Mouse (Mus musculus): ENCODE measurements around the gene Naa25.
A peak's percentile ranks its signal among the peaks of the same experiment; 100 is the strongest.
"Not testable (repeated sequence)": the region's sequence is repeated elsewhere in the genome, so short reads cannot be mapped to it uniquely, and the experiment has no call there.

The Naa25 gene

GRCm38 (mm10) chr5:121397187-121398145 is at the start of gene Naa25:
Gene Naa25, plus strand, starts transcription at chr5:121397936.
- peak; percentile 93 for DNase-seq (ENCODE audit: extremely low spot score, low read depth, low spot score)

DNA sequence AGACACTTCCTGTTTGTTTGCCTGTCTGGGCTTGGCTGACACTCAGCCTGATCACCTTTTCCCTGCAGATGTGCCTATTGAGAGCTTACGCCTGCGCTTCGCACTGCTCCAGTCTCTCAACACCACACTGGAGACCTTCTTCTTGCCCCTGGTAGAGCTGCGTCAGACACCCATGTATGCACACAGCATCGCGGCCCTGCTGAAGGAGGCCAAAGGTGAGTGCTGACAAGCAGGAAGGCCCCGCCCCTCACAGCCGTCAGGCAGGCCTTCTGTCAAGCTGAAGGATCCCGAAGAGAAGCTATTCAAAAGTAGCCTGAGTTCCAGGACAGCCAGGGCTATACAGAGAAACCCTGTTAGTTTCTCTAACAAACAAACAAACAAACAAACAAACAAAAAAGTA is 38.5 kb upstream of the Naa25 start:
- no peak for DNase-seq (ENCODE audit: extremely low spot score, low read depth, low spot score)

DNA sequence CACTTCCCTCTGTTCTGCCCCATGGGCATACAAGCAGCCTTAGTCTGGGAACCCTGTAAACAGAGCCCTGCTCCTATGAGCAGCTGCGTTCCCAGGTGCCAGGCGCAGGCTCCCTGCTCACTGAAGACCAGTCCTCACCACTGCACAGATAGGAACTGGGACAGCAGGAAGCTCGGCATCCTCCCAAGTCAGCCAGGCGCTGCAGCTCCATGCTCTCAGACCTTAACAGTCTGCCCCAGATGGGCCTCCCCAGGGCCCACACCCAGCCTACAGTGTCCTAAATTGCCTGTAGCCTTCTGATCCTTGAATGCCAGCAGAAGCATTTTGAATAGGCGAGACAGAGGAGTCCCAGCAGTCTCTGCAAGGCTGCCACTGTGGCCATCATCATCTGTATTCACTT is 36.0 kb upstream of the Naa25 start:
- no peak for DNase-seq (ENCODE audit: extremely low spot score, low read depth, low spot score)

- no peak for DNase-seq (ENCODE audit: extremely low spot score, low read depth, low spot score)
Measured at GRCm38 (mm10) chr5:121363441-121363840, 34.3 kb upstream of the Naa25 start.

GRCm38 (mm10) chr5:121366449-121367225 is 31.1 kb upstream of the Naa25 start:
- no peak for DNase-seq (ENCODE audit: extremely low spot score, low read depth, low spot score)

DNA sequence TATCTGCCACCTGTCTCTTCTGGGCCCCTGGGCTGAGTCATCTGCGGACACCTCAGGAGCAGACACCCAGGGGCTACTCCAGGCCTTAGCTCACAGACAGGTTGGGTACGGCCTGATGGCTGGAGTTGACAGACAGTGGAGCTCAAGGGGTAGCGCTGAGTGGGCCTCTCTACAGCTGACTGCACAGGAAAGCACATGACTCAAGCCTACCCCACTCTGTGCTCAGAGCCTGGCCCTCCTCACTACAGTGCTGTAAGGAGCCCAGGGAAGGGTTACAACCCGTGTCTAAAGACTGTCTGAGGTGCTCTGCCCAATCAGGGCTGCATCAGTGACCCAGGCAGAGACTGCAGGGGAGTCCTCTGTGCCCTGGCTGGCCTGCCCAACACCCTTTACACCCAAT is 30.5 kb upstream of the Naa25 start:
- no peak for DNase-seq (ENCODE audit: extremely low spot score, low read depth, low spot score)

- DNase-seq (ENCODE audit: extremely low spot score, low read depth, low spot score): no peak
Measured at GRCm38 (mm10) chr5:121371712-121372111, 26.0 kb upstream of the Naa25 start.

GRCm38 (mm10) chr5:121374790-121375189 is 22.9 kb upstream of the Naa25 start:
- DNase-seq (ENCODE audit: extremely low spot score, low read depth, low spot score): no peak

DNA sequence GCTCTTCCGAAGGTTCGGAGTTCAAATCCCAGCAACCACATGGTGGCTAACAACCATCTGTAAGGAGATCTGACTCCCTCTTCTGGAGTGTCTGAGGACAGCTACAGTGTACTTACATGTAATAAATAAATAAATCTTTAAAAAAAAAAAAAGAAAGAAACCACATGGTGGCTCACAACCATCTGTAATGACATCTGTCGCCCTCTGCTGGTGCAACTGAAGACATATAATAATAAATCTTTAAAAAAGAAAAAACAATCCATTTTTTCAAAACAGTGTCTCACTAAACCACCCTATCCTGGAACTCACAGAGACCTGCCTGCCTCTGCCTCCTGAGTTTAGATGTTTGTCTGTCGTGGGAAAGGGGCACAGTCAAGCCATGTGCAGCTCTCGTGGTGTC is 20.8 kb upstream of the Naa25 start:
- not testable (repeated sequence) for DNase-seq (ENCODE audit: extremely low spot score, low read depth, low spot score)

DNA sequence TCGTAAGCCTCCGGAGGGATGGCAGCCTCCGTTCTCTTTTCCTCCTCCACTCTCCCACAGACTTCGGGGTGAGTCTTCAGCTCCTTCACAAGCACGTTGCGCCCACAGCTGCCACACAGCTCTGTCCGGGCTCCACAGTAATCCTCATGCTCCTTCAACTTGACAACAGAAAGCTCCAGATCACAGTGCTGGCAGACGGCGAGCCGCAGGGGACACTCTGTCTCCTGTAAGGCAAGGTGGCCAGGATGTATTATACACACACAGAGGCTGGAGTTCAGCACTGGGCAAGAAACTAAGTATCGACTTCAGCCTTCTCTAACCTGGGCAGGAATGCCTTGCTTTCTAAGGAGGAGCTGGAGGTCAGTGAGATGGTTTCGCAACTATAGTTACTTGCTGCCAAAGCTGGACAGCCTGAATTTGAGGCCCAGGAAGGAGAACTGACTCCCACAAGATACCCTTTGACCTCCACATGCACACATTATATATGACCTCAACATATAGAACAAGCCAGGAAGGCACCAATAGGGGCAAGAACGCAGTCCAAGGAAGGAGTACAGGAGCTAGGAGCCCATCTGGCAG is 19.0 kb upstream of the Naa25 start:
- DNase-seq (ENCODE audit: extremely low spot score, low read depth, low spot score): no peak

DNA sequence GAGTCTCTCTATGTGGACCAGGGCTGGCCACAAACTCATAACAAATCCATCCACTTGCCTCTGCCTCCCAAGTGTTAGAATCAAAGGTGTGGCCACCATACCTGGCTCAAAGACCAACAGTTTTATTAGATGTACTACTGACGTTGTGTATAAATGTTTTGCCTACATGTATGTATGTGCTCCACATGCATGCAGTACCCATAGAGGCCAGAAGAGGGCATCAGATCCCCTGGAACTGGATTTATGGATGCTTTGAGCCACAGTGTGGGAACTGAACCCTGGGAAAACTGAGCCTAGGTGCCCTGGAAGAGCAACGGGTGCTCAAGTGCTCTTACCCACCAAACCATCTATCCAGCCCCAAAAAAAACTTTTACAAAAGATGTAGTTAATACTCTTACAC is 17.0 kb upstream of the Naa25 start:
- no peak for DNase-seq (ENCODE audit: extremely low spot score, low read depth, low spot score)

DNA sequence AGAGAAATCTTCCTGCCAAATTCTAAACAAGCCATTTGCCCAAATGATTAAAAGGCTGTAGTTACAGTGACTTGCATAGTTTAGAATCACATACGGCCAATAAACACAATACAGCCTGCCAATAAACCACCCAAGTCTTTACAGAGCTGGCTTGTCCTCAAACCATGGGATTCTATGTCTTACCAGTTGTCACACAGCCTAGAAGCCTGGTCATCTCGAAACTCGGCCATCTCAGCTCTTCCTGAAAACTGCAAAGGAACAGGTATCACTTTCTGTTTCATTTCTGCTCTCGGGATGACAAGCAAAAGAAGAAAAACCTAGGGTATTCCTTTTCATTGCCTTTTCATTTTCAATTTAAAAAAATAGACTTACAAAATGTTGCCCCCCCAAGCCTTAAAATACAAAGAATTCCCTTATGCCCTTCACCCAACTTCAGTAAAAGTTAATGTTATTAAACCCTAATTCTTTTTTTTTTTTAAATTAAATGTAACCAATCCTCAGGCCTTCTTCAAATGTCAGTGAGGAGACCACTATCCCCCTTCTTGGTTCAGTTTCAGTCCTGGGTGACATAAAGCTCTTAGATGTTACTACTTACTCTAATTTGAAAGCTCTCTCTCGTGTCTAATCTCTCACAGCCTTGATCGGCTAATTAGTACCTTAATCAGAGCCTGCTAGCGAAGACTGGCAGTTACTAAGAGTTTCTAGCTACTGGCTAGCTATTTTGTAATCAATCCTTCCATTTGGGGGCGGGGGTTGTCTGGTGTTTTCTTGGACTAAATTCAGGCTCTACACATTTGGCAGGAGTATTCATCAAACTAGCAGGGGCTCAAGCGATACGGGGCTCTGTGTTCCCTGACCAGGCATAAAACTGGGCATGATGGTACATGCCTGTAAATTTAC is 13.6 kb upstream of the Naa25 start:
- no peak for DNase-seq (ENCODE audit: extremely low spot score, low read depth, low spot score)

- DNase-seq (ENCODE audit: extremely low spot score, low read depth, low spot score): no peak
Measured at GRCm38 (mm10) chr5:121384757-121385460, 12.8 kb upstream of the Naa25 start.

GRCm38 (mm10) chr5:121385461-121386119 is 12.1 kb upstream of the Naa25 start, which contains the start of gene Trafd1:
Gene Trafd1, minus strand, starts transcription at chr5:121385632.
- DNase-seq (ENCODE audit: extremely low spot score, low read depth, low spot score): no peak

DNA sequence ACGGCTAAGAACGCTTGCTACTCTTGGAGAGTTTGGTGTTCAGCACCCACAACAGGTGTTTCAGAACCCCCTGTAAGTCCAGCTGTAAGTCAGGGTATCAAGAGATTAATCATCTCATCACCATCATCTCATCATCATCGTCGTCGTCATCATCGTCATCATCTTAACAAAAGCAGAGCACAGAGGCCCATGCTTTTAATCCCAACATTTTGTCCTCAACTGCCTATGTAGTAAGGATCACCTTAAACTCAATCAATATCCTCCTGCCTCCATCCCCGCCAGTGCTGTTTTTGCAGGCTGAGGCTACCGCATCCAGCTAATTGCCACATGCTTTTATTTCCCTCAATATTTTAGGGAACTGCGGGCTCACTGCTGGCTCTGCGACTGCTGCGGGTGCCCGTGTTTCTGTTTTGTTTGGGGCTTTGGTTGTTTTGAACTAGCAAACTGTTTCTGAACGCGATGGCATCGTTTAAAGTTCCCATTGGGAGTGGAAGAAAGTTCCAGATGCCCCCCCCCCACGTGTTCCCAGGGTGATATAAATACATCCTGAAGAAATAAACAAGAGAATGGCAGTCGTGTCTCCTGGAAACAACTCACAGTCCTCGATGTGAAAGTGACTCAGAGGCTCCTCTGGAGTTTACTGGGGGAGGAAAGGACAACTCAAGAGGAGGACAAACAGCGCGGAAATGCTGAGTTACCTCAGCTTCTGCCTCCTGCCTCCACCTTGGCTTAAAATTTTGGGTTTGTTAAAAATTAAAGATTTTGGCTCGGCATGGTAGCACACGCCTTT is 11.4 kb upstream of the Naa25 start:
- no peak for DNase-seq (ENCODE audit: extremely low spot score, low read depth, low spot score)

GRCm38 (mm10) chr5:121387126-121387525 is 10.6 kb upstream of the Naa25 start:
- no peak for DNase-seq (ENCODE audit: extremely low spot score, low read depth, low spot score)

DNA sequence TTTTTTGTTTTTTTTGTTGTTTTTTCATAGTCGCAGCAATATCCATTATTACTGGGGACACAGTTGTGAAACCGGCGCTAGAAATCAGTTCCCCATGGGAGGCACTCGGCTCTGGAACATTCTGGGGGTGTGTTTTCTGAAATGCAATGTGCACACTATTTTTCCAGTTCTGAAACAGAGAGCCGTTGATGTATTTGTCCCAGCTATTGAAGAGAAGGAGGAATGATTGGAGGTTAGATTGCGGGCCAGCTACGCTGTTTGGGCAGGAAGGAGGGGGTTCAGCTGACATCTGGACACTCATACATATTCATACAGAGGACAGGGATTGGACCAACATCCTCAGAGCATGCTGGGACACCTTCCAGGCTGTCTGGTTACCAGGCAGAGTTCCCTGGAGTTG is 8.6 kb upstream of the Naa25 start:
- no peak for DNase-seq (ENCODE audit: extremely low spot score, low read depth, low spot score)

DNA sequence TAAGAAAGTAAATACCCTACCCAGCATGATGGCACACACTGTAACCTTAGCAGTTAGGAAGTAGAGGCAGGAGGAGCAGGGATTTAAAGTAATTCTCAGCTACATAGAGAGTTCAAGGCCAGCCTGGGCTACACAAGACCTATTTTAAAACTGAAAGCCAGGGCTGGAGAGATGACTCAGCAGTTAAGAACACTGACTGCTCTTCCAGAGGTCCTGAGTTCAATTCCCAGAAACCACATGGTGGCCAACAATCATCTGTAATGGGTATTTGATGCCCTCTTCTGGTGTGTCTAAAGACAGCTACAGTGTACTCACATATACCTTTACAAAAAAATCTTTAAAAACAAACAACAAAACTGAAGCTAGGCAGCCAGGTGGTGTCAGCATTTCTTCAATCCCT is 8.0 kb upstream of the Naa25 start:
- no peak for DNase-seq (ENCODE audit: extremely low spot score, low read depth, low spot score)

All from hindlimb bud, embryonic 11.5 days (tissue).